Mouse (Mus musculus) neutrophil, adult 83 days (primary cell): ENCODE data around the gene Mrps23. TPM values are rescaled to one million over a fixed set of nuclear protein-coding genes. Genes with fewer than 3 reads are reported as not detected.

Experiments
- total RNA-seq, 2 experiments: library from RNA; stranded (reverse); gene quantifications; one replicate each; pipeline ENCODE4 v1.2.4; 2023

Mrps23 gene
- total RNA-seq, result 10 to 100 TPM; 45.0 to 51.7 TPM

GRCm38 (mm10) chr11:88203712-88204532, at the start of gene Mrps23:
Mrps23 (plus strand) TSS chr11:88204388.

Other genes with a start within 250 kb of the Mrps23 start
- 10 to 100 TPM; 14.5 to 14.8 TPM for gene Dynll2, start 216.9 kb upstream of the Mrps23 start, total RNA-seq
- gene Srsf1, start 157.0 kb upstream of the Mrps23 start, total RNA-seq, result 100 to 1,000 TPM; 176 to 214 TPM
- gene Vezf1, start 136.1 kb upstream of the Mrps23 start, total RNA-seq, result 10 to 100 TPM; 30.6 to 31.7 TPM
- gene Cuedc1, start 106.3 kb upstream of the Mrps23 start, total RNA-seq, result 1 to 10 TPM; 6.3 to 6.7 TPM
- not detected for gene Ccdc182, start 89.7 kb downstream of the Mrps23 start, total RNA-seq